Mouse (Mus musculus) ES-E14 (cell line): ENCODE data around the gene 5430419D17Rik. TPM values are rescaled to one million over a fixed set of nuclear protein-coding genes. Genes with fewer than 3 reads are reported as not detected.
A peak's percentile ranks its signal among the peaks of the same experiment; 100 is the strongest.

Source experiments
- DNase-seq: peaks from one replicate; pipeline ENCODE4 v3.0.0-alpha.2; 2013; ENCODE audit warnings: low read depth, low spot score
- H3K27ac ChIP-seq: 2 replicates; pipeline ENCODE4 v1.5.1; 2012; ENCODE audit warnings: low read depth, mild to moderate bottlenecking, low read length, moderate library complexity, mixed read lengths; ENCODE audit not compliant: poor library complexity, insufficient read depth, severe bottlenecking
- H3K36me3 ChIP-seq: 2 replicates; pipeline ENCODE4 v1.6.1; 2012; ENCODE audit warnings: mild to moderate bottlenecking, low read length, moderate library complexity, mixed read lengths; ENCODE audit not compliant: control insufficient read depth, poor library complexity, insufficient read depth, severe bottlenecking
- H3K4me1 ChIP-seq, 2 experiments: fragments of 150-350 bp in 1 of 2; sonication (generic) in 1 of 2; 2 replicates each; pipeline ENCODE4 v1.6.1; 2012; ENCODE audit warnings: low read length in 2 of 2, mild to moderate bottlenecking in 1 of 2, mixed read lengths in 1 of 2; ENCODE audit not compliant: control insufficient read depth in 2 of 2, insufficient read depth in 2 of 2, poor library complexity in 1 of 2
- H3K4me3 ChIP-seq, 2 experiments: fragments of 150-350 bp in 1 of 2; sonication (generic) in 1 of 2; 2 replicates each; pipeline ENCODE4 v1.5.1; 2012; ENCODE audit warnings: low read length in 2 of 2, low read depth in 1 of 2, mild to moderate bottlenecking in 1 of 2, mixed read lengths in 1 of 2; ENCODE audit not compliant: insufficient read depth in 1 of 2, poor library complexity in 1 of 2, severe bottlenecking in 1 of 2
- H3K9ac ChIP-seq: 2 replicates; pipeline ENCODE4 v1.6.1; 2012; ENCODE audit warnings: low read depth, mild to moderate bottlenecking, low read length, mixed read lengths; ENCODE audit not compliant: poor library complexity, insufficient read depth, severe bottlenecking
- H3K9me3 ChIP-seq: fragments of 150-350 bp; sonication (generic); 2 replicates; pipeline ENCODE4 v1.6.1; 2012; ENCODE audit warnings: low read depth, mild to moderate bottlenecking, low read length; ENCODE audit not compliant: control insufficient read depth, insufficient read depth
- CHD2 ChIP-seq: IDR thresholded peaks from 2 replicates; pipeline ENCODE4 v1.6.1; 2014; ENCODE audit warnings: mild to moderate bottlenecking, low read depth, low read length, inconsistent platforms
- HCFC1 ChIP-seq: IDR thresholded peaks from 2 replicates; pipeline ENCODE4 v1.6.1; 2012; ENCODE audit warnings: low read length, inconsistent platforms, borderline replicate concordance; ENCODE audit not compliant: insufficient read depth
- MAFK ChIP-seq: IDR thresholded peaks from 2 replicates; pipeline ENCODE4 v1.6.1; 2014; ENCODE audit warnings: mild to moderate bottlenecking, low read depth, low read length, inconsistent platforms; ENCODE audit not compliant: insufficient read depth
- ZC3H11A ChIP-seq: IDR thresholded peaks from 2 replicates; pipeline ENCODE4 v1.6.1; 2012; ENCODE audit warnings: low read depth, mild to moderate bottlenecking, inconsistent platforms, low read length, borderline replicate concordance
- ZNF384 ChIP-seq: IDR thresholded peaks from 2 replicates; pipeline ENCODE4 v1.6.1; 2012; ENCODE audit warnings: low read depth, low read length, inconsistent platforms
- in situ Hi-C, 2 experiments: fragments of 600-800 bp; cut with MboI; formaldehyde crosslinking; loops; one replicate each; pipeline ENCODE4 v1.15.1; 2025; ENCODE audit warnings: low sequenced_read_pairs in 2 of 2, inconsistent platforms in 1 of 2; ENCODE audit not compliant: unreplicated experiment in 2 of 2
- total RNA-seq: library from RNA; depleted of rRNA; stranded (reverse); fragments of 300-350 nt; gene quantifications from 2 replicates; pipeline ENCODE4 v1.2.3, GENCODE M21; 2012; rRNA removed

The 5430419D17Rik gene
- 0.04 and 0.05 TPM in 2 replicates for total RNA-seq

DNA sequence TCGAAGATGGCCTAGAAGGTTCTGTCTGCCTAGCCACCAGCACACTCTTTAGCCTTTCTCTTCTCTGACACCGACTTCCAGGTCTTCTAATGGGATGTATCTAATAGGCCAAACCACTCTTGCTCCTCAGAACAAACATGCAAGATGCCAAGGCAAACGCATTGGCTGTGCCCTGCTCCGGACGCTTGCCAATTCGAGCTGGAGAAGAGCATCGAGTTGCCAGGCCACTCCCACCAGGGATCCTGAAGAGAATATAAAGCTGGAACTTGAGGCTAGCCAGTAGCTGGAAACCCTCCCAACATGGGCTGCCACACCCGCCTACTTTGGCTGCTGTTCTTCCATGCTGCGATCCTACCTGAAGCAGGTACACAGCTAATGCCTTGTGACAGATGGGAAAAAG, at the start of gene 5430419D17Rik:
Gene 5430419D17Rik (plus strand): TSS at position 282 of the 400 bp plus-strand sequence.
- no peaks in the 10 kb centered on the region for H3K9me3 ChIP-seq
- DNase-seq: no peak
- no peak for TF ChIP-seq MAFK
- no peak for TF ChIP-seq ZC3H11A
- TF ChIP-seq CHD2: no peak
- no peak for TF ChIP-seq ZNF384
- TF ChIP-seq HCFC1: no peak
- no peak within 1 kb of the TSS for H3K9ac ChIP-seq
- no peak within 1 kb of the TSS for H3K4me3 ChIP-seq
- no peaks in the 10 kb centered on the region for H3K4me1 ChIP-seq
- no peak within 1 kb of the TSS for H3K27ac ChIP-seq
- in situ Hi-C loops: no loop called here
- no peaks in the 10 kb centered on the region for H3K36me3 ChIP-seq

DNA sequence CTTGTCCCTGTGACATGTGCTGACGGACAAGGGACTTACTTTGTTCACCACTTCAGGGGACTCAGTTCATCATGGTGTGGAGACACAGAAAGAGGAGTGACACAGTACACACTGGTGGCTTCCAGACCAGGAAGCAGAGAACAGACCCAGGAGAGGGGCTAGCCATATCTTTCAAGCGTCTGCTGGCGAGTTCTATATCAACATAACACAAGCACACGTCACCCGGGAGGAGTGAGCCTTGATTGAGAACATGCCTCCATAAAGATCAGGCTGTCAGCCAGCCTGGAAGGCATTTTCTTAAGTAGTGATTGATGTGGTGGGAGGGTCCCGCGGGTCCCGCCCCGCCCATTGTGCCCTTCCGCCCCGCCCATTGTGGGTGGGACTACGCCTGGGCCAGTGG, 44.2 kb upstream of the 5430419D17Rik start:
- peak; percentile 24 for DNase-seq
- Histone ChIP-seq H3K27ac (no peak overlapping the region), H3K9ac (no peak overlapping the region), H3K4me3 (no peak overlapping the region), H3K9me3 (no peaks in the 10 kb centered on the region), H3K36me3 (no peaks in the 10 kb centered on the region), H3K4me1 (no peaks in the 10 kb centered on the region)
- TF ChIP-seq MAFK (no peak), ZC3H11A (no peak), CHD2 (no peak), ZNF384 (no peak), HCFC1 (no peak)
- in situ Hi-C loops: no loop called here

DNA sequence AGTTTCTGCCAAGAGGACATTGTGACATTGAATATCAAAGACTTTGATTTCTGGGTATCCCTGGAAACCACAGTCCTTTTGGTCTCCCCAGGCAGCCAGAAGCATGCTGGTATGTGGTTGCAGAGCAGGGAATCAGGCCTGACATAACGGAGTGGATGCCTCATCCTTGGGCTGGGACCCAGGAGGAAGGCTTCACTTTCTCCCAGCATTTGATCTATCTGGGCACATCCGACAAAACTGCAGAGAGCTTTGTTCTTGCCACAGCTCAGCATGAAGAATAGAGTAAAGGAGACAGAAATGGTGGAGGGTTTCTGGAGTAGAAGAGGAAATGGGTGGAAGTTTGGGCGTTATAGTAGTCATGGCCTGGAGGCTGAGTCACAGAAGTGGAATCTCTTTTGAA, 41.0 kb upstream of the 5430419D17Rik start:
- H3K9ac ChIP-seq: no peak overlapping the region

DNA sequence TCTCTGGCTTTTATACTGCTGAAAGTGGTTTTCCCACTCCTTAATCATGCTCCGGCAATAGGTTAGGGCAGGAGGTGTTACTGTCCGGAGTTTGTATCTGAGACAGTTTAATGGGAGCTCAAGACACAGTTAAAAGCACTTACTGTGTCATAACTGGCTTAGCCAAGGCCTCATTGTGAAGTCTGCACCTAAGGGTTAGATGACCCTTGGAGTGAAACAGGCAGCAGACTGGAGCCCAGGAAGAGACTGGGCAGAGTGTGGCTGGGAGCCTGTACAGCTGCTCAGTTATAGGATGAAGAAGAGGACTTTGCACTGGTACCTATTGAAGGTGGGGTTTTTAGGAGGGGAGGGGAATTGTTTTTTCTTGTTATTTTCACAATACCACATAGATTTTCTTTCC, 28.0 kb upstream of the 5430419D17Rik start, which contains the start of gene 4933402N03Rik:
Gene 4933402N03Rik (minus strand): TSS at position 101 of the 400 bp plus-strand sequence.
- TF ChIP-seq MAFK (no peak), ZNF384 (no peak), ZC3H11A (no peak), CHD2 (no peak), HCFC1 (no peak)
- Histone ChIP-seq H3K4me1 (no peaks in the 10 kb centered on the region), H3K27ac (no peak within 1 kb of the TSS), H3K9ac (no peak within 1 kb of the TSS), H3K9me3 (no peaks in the 10 kb centered on the region), H3K36me3 (no peaks in the 10 kb centered on the region), H3K4me3 (no peak within 1 kb of the TSS)
- no peak for DNase-seq
- in situ Hi-C loops: no loop called here

More for the DNA sequence above, 41.0 kb upstream of the 5430419D17Rik start:
- no peak overlapping the region for H3K4me3 ChIP-seq
- no peaks in the 10 kb centered on the region for H3K9me3 ChIP-seq
- TF ChIP-seq ZNF384 (no peak), CHD2 (no peak), ZC3H11A (no peak), HCFC1 (no peak), MAFK (no peak)
- H3K27ac ChIP-seq: no peak overlapping the region
- DNase-seq: no peak
- H3K4me1 ChIP-seq: no peaks in the 10 kb centered on the region
- no peaks in the 10 kb centered on the region for H3K36me3 ChIP-seq
- in situ Hi-C loops: no loop called here

DNA sequence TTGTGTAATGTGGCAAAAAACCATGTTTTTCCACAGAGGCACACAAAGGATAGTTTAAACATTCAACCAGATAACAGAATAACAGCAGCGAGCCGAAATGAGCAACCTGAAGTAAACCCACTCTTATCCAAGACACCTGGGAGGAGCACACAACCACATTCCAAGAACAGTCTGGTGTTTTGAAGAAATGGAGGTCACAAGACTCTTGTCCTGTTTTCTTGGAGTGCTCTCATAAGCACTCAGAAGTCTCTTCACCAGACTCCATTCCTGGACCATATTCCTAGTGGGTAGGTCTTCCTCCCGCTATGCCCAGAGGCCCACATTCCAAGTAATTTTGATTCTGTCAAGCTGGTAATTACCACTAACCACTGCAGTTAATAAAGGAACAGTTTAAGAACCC, 24.0 kb upstream of the 5430419D17Rik start:
- Histone ChIP-seq H3K4me1 (no peaks in the 10 kb centered on the region), H3K9me3 (no peaks in the 10 kb centered on the region), H3K9ac (no peak overlapping the region), H3K4me3 (no peak overlapping the region), H3K27ac (no peak overlapping the region), H3K36me3 (no peaks in the 10 kb centered on the region)
- TF ChIP-seq CHD2 (no peak), MAFK (no peak), HCFC1 (no peak), ZC3H11A (no peak), ZNF384 (no peak)
- in situ Hi-C loops: no loop called here
- no peak for DNase-seq
